Mouse (Mus musculus) ES-E14 (cell line): ENCODE results near the gene Myl6b. TPM values are rescaled to one million over a fixed set of nuclear protein-coding genes. Genes with fewer than 3 reads are reported as not detected.

ENCODE experiments used
- DNase-seq: peaks from one replicate; pipeline ENCODE4 v3.0.0-alpha.2; 2013; ENCODE audit warnings: low read depth, low spot score
- H3K27ac ChIP-seq: 2 replicates; pipeline ENCODE4 v1.5.1; 2012; ENCODE audit warnings: low read depth, mild to moderate bottlenecking, low read length, moderate library complexity, mixed read lengths; ENCODE audit not compliant: poor library complexity, insufficient read depth, severe bottlenecking
- H3K36me3 ChIP-seq: 2 replicates; pipeline ENCODE4 v1.6.1; 2012; ENCODE audit warnings: mild to moderate bottlenecking, low read length, moderate library complexity, mixed read lengths; ENCODE audit not compliant: control insufficient read depth, poor library complexity, insufficient read depth, severe bottlenecking
- H3K4me1 ChIP-seq, 2 experiments: fragments of 150-350 bp in 1 of 2; sonication (generic) in 1 of 2; 2 replicates each; pipeline ENCODE4 v1.6.1; 2012; ENCODE audit warnings: low read length in 2 of 2, mild to moderate bottlenecking in 1 of 2, mixed read lengths in 1 of 2; ENCODE audit not compliant: control insufficient read depth in 2 of 2, insufficient read depth in 2 of 2, poor library complexity in 1 of 2
- H3K4me3 ChIP-seq, 2 experiments: fragments of 150-350 bp in 1 of 2; sonication (generic) in 1 of 2; 2 replicates each; pipeline ENCODE4 v1.5.1; 2012; ENCODE audit warnings: low read length in 2 of 2, low read depth in 1 of 2, mild to moderate bottlenecking in 1 of 2, mixed read lengths in 1 of 2; ENCODE audit not compliant: insufficient read depth in 1 of 2, poor library complexity in 1 of 2, severe bottlenecking in 1 of 2
- H3K9ac ChIP-seq: 2 replicates; pipeline ENCODE4 v1.6.1; 2012; ENCODE audit warnings: low read depth, mild to moderate bottlenecking, low read length, mixed read lengths; ENCODE audit not compliant: poor library complexity, insufficient read depth, severe bottlenecking
- H3K9me3 ChIP-seq: fragments of 150-350 bp; sonication (generic); 2 replicates; pipeline ENCODE4 v1.6.1; 2012; ENCODE audit warnings: low read depth, mild to moderate bottlenecking, low read length; ENCODE audit not compliant: control insufficient read depth, insufficient read depth
- CHD2 ChIP-seq: IDR thresholded peaks from 2 replicates; pipeline ENCODE4 v1.6.1; 2014; ENCODE audit warnings: mild to moderate bottlenecking, low read depth, low read length, inconsistent platforms
- HCFC1 ChIP-seq: IDR thresholded peaks from 2 replicates; pipeline ENCODE4 v1.6.1; 2012; ENCODE audit warnings: low read length, inconsistent platforms, borderline replicate concordance; ENCODE audit not compliant: insufficient read depth
- MAFK ChIP-seq: IDR thresholded peaks from 2 replicates; pipeline ENCODE4 v1.6.1; 2014; ENCODE audit warnings: mild to moderate bottlenecking, low read depth, low read length, inconsistent platforms; ENCODE audit not compliant: insufficient read depth
- ZC3H11A ChIP-seq: IDR thresholded peaks from 2 replicates; pipeline ENCODE4 v1.6.1; 2012; ENCODE audit warnings: low read depth, mild to moderate bottlenecking, inconsistent platforms, low read length, borderline replicate concordance
- ZNF384 ChIP-seq: IDR thresholded peaks from 2 replicates; pipeline ENCODE4 v1.6.1; 2012; ENCODE audit warnings: low read depth, low read length, inconsistent platforms
- in situ Hi-C, 2 experiments: fragments of 600-800 bp; cut with MboI; formaldehyde crosslinking; loops; one replicate each; pipeline ENCODE4 v1.15.1; 2025; ENCODE audit warnings: low sequenced_read_pairs in 2 of 2, inconsistent platforms in 1 of 2; ENCODE audit not compliant: unreplicated experiment in 2 of 2
- total RNA-seq: library from RNA; depleted of rRNA; stranded (reverse); fragments of 300-350 nt; gene quantifications from 2 replicates; pipeline ENCODE4 v1.2.3, GENCODE M21; 2012

Gene Myl6b
- total RNA-seq, 1 experiment: 3.7 TPM

DNA sequence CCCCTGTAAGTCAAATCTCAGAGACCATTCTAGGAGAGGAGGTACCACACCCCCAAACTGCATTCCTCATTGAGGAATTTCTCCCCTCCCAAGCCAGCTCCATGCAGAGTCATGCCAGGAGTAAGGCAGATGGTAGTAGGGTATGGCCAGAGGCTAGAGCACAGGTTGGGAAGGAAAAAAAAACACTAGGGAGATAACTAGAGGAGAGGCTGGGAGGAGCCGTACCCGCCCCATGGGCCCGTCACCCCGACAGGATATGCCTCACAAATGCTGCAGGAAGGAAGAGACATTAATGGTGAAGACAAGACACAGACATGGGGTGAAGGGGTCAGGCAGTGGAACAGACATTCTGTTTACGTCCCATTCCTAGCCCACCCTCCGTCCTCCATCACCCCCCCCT is 7.0 kb downstream of the Myl6b start:
- in situ Hi-C loops: no loop called here
- no peak overlapping the region for H3K9ac ChIP-seq
- no peak overlapping the region for H3K27ac ChIP-seq
- H3K36me3 ChIP-seq: peaks cover 42% of the 10 kb centered on the region
- H3K4me1 ChIP-seq: peaks cover 2 to 36% of the 10 kb centered on the region in 2 experiments; a peak in 3 of 4 replicates
- no peak for DNase-seq
- TF ChIP-seq MAFK (no peak), ZNF384 (peak; percentile 63; the same call in 1 of the 2 replicates), CHD2 (no peak)
- no peaks in the 10 kb centered on the region for H3K9me3 ChIP-seq
- H3K4me3 ChIP-seq: 0 out of 4 replicates have a peak overlapping the region, but pooled peaks of 1 of the 2 experiments have one; percentile 6

DNA sequence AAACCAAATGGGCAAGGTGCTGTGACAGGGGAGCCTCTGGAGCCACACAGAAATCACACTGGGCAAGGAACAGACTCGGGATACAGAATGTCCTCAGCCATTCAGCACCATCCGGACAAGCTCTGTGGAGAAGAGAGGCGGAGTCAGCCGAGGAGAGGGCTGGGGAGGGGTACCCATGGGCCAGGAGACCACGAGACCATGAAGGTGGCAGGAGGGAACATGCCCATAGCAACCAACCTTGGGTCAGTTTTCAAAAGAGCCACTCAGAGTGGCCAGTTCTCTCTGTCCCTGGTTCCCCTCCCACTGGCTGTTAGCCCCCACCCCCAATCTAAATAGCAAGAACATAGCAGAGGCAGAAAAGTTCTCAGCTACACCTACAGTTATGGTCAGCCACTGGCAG is 7.6 kb downstream of the Myl6b start:
- Histone ChIP-seq H3K4me1 (peaks cover 2 to 32% of the 10 kb centered on the region in 2 experiments; a peak in 3 of 4 replicates), H3K9ac (no peak overlapping the region), H3K36me3 (peaks cover 42% of the 10 kb centered on the region), H3K9me3 (no peaks in the 10 kb centered on the region), H3K4me3 (no peak overlapping the region), H3K27ac (no peak overlapping the region)
- no peak for DNase-seq
- in situ Hi-C loops: no loop called here
- TF ChIP-seq ZNF384 (no peak), MAFK (no peak), ZC3H11A (no peak), HCFC1 (no peak), CHD2 (no peak)

DNA sequence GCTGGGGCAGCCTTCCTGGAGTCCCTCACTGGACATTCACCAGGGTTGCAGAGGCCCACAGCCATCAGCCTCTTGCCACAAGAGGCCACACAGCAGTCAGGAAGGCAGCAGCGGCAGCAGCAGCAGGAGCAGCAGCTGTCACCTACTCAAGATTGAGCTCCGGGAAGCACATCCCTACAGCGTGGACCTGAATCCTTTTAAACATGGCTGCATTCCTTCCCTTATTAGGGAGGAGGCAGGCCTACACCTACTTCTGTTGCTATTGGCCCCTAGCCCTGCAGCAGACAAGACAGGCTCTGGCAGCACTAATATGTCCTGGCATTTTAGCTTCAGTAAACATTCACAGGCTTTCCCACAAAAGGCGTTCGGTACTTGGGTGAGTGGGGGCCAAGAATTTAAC is 8.3 kb downstream of the Myl6b start:
- peaks cover 2 to 32% of the 10 kb centered on the region in 2 experiments; a peak in 3 of 4 replicates for H3K4me1 ChIP-seq
- TF ChIP-seq CHD2 (no peak), MAFK (no peak), ZNF384 (no peak), HCFC1 (no peak), ZC3H11A (no peak)
- DNase-seq: no peak
- H3K36me3 ChIP-seq: peaks cover 46% of the 10 kb centered on the region
- no peak overlapping the region for H3K4me3 ChIP-seq
- H3K27ac ChIP-seq: no peak overlapping the region; the same call in 1 of the 2 replicates
- H3K9ac ChIP-seq: peak overlapping the region; percentile 38; the same call in 1 of the 2 replicates
- H3K9me3 ChIP-seq: no peaks in the 10 kb centered on the region
- in situ Hi-C loops: no loop called here

DNA sequence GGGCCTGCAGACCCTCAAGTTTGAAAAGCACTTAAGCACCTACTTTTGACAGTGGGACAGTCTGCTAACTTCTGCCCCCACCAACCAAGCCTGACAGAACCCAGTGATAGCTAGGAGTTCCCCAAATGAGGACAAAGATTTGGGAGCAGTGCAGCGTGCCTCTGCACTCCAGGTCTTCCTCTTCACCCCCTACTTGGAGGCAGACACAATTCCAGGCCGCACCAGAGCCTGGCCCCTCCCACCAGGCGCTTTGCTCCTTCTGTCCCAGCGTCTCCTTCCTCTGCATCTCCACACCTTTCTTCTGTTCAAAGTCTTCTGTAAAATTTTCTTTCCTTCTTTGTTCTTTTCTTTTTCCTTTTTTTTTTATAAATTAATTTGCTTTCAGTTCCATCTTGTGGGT is 8.7 kb downstream of the Myl6b start:
- DNase-seq: no peak
- in situ Hi-C loops: no loop called here
- H3K9ac ChIP-seq: 0 out of 2 replicates have a peak overlapping the region, but pooled peaks have one; percentile 22
- H3K9me3 ChIP-seq: no peaks in the 10 kb centered on the region
- no peak overlapping the region for H3K4me3 ChIP-seq
- TF ChIP-seq ZNF384 (no peak), MAFK (no peak), HCFC1 (no peak), CHD2 (no peak), ZC3H11A (no peak)
- no peak overlapping the region for H3K27ac ChIP-seq
- peaks cover 2 to 29% of the 10 kb centered on the region in 2 experiments; a peak in 3 of 4 replicates for H3K4me1 ChIP-seq
- H3K36me3 ChIP-seq: peaks cover 46% of the 10 kb centered on the region

DNA sequence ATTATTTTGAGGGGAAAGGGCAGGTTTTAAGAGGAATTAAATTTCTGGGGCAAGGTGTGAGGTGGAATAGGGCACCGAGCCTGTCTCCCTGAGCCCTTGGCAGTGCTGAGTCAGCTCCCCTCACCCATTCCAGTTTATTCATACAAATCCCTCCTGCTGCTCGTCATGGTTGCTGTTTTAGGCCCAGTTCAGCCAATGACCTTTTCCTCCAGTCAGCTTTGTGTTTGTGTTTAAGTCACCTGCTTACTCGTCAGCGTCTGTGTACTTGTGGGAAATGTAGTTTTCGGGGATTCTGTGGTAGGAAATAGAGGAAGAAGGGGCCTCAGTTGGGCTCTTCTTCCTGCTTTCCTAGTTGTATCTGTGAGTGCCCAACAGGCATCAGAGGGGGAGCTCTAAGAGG is 9.1 kb downstream of the Myl6b start:
- in situ Hi-C loops: no loop called here
- no peak overlapping the region for H3K27ac ChIP-seq
- H3K9ac ChIP-seq: 0 out of 2 replicates have a peak overlapping the region, but pooled peaks have one; percentile 22
- TF ChIP-seq ZNF384 (no peak), CHD2 (0 out of 2 replicates have a peak, but pooled peaks have one; percentile 18), HCFC1 (peak; percentile 81), ZC3H11A (no peak), MAFK (peak; percentile 94)
- H3K9me3 ChIP-seq: no peaks in the 10 kb centered on the region
- no peak for DNase-seq
- H3K4me1 ChIP-seq: peaks cover 2 to 29% of the 10 kb centered on the region in 2 experiments; a peak in 2 of 4 replicates
- H3K4me3 ChIP-seq: no peak overlapping the region
- H3K36me3 ChIP-seq: peaks cover 46% of the 10 kb centered on the region
